Mouse (Mus musculus) hindbrain, postnatal 0 days (tissue): Measurements from ENCODE around the gene Gna12. TPM values are rescaled to one million over a fixed set of nuclear protein-coding genes. Genes with fewer than 3 reads are reported as not detected.

Source experiments
- ATAC-seq: fragments of 200-750 bp; cut with Nextera tagmentation; 2 replicates; pipeline ENCODE4 v1.8.0; 2017; ENCODE audit warnings: mild to moderate bottlenecking, moderate TSS enrichment, moderate library complexity
- DNase-seq: peaks from one replicate; pipeline ENCODE4 v3.0.0-alpha.2; 2015; ENCODE audit warnings: low spot score
- H3K27ac ChIP-seq: fragments of 300-500 bp; sonication (generic); 2 replicates; pipeline ENCODE4 v1.5.1; 2014; ENCODE audit warnings: mild to moderate bottlenecking
- H3K27me3 ChIP-seq: fragments of 300-500 bp; sonication (generic); 2 replicates; pipeline ENCODE4 v1.6.1; 2014; ENCODE audit warnings: low read length, mixed read lengths; ENCODE audit not compliant: insufficient read depth
- H3K36me3 ChIP-seq: fragments of 300-500 bp; sonication (generic); 2 replicates; pipeline ENCODE4 v1.6.1; 2014; ENCODE audit warnings: low read length, mixed read lengths; ENCODE audit not compliant: insufficient read depth
- H3K4me1 ChIP-seq: fragments of 300-500 bp; sonication (generic); 2 replicates; pipeline ENCODE4 v1.6.1; 2014; ENCODE audit warnings: antibody characterized with exemption, low read length, mixed read lengths; ENCODE audit not compliant: insufficient read depth
- H3K4me2 ChIP-seq: fragments of 300-500 bp; sonication (generic); 2 replicates; pipeline ENCODE4 v1.6.1; 2014; ENCODE audit warnings: low read depth, mild to moderate bottlenecking, low read length, moderate library complexity, mixed read lengths
- H3K4me3 ChIP-seq: fragments of 300-500 bp; sonication (generic); 2 replicates; pipeline ENCODE4 v1.5.1; 2014; ENCODE audit warnings: low read length
- H3K9ac ChIP-seq: fragments of 300-500 bp; sonication (generic); replicated peaks from 2 replicates; pipeline ENCODE4 v1.6.1; 2014; ENCODE audit warnings: mild to moderate bottlenecking, low read length, moderate library complexity, mixed read lengths
- H3K9me3 ChIP-seq: fragments of 300-500 bp; sonication (generic); 2 replicates; pipeline ENCODE4 v1.6.1; 2016; ENCODE audit warnings: low read length, mixed read lengths
- CTCF ChIP-seq: IDR thresholded peaks from 2 replicates; pipeline ENCODE4 v1.5.1; 2016; ENCODE audit warnings: antibody characterized with exemption, control low read depth, low read depth
- WGBS: fragments of 180-500 bp; shearing (Covaris S2); extraction: QIAGEN DNeasy Blood & Tissue Kit; methylation state at CpG from one replicate; pipeline ENCODE4 v1.1.7; 2014; 5-methylcytosine and 5-hydroxymethylcytosine counted together
- polyA plus RNA-seq: library from polyadenylated mRNA; unstranded; fragments of >200 nt; fragmentation: Nextera tagmentation; extraction: Ambion mirVana; gene quantifications from 2 replicates; pipeline ENCODE4 v1.2.1, GENCODE M21; 2015
- total RNA-seq: library from RNA; depleted of rRNA; stranded (reverse); fragments of >200 nt; gene quantifications from 2 replicates; pipeline ENCODE4 v1.2.3, GENCODE M21; 2014

Gene Gna12
- total and polyA plus RNA-seq, 2 experiments from 2014 or later: 35.9 to 201 TPM

DNA sequence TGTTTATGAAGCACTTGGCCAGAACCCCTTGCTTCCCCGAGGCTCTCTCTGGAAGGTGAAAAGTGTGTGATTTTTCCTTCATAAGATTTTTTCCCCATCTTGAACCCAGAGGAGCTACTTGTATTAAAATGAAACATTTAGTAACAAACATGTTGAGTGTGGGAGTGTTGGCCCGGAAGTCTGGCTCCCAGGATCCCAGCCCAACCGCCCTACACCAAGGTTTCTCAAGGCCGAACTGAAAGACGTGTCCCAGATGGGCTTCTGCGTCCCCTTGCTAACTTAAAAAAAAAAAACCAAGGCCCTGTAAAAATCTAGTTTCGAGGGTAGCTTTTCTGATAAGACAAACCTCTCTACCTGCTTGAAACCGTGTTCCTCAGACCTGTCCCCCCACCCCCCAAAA, 2.3 kb downstream of the Gna12 start:
- TF ChIP-seq CTCF: no peak
- ATAC-seq (no peak), DNase-seq (no peak)
- no peaks in the 10 kb centered on the region for H3K9me3 ChIP-seq
- H3K4me1 ChIP-seq: peaks cover 25% of the 10 kb centered on the region
- H3K4me2 ChIP-seq: peak overlapping the region; percentile 96
- H3K27ac ChIP-seq: 0 out of 2 replicates have a peak overlapping the region, but pooled peaks have one; percentile 15
- no peaks in the 10 kb centered on the region for H3K27me3 ChIP-seq
- H3K36me3 ChIP-seq: no peaks in the 10 kb centered on the region
- WGBS: 60% methylated on average over 8 of the region's 8 CpGs
- H3K9ac ChIP-seq: peak overlapping the region; percentile 19; the same call in 1 of the 2 replicates
- H3K4me3 ChIP-seq: no peak overlapping the region

DNA sequence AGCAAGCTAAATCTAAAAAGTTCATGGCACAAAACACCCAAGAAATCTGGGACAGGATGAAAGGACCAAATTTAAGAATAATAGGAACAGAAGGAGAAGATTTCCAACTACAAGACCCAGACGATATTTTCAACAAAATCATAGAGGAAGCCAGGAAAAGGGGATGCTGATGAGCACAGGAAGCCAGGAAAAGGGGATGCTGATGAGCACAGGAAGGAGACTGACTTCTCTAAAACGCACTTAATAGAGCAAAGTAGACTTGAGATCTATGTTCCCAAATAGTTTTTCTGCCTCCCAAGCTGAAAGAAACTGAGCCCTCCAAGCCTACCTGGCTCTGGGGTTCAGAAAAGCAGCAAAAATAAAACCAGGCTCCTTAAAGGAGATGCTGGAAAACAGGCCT, 2.8 kb downstream of the Gna12 start:
- WGBS: 43% methylated on average over 2 of the region's 2 CpGs

DNA sequence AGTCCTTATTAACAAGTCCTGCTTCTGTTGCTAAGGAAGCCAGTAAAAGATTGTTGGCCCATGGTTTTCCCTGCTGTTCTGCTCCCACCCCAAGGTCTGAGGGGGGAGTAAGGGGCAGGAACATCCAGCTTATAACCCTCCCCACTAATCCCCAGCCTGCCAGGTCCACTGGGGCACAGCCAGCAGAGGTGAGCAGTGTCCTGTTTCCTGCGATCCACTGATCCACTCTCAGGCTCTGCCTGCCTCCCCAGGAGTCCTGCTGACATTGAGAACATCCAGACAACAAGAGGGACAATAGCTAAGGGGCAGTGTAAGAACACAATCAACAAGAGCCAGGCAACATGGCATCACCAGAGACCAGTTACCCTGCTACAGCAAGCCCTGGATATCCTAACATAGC, 3.4 kb downstream of the Gna12 start:
- Histone ChIP-seq H3K4me2 (peak overlapping the region; percentile 96), H3K36me3 (no peaks in the 10 kb centered on the region), H3K9ac (no peak overlapping the region), H3K4me3 (no peak overlapping the region), H3K27ac (peak overlapping the region; percentile 36; the same call in 1 of the 2 replicates), H3K9me3 (no peaks in the 10 kb centered on the region), H3K4me1 (peaks cover 25% of the 10 kb centered on the region), H3K27me3 (no peaks in the 10 kb centered on the region)
- no peak for DNase-seq
- no peak for ATAC-seq
- TF ChIP-seq CTCF: no peak
- 17% methylated on average over 1 of the region's 1 CpGs for WGBS

More for the DNA sequence above, 2.8 kb downstream of the Gna12 start:
- Histone ChIP-seq H3K4me3 (no peak overlapping the region), H3K27ac (no peak overlapping the region), H3K36me3 (no peaks in the 10 kb centered on the region), H3K9me3 (no peaks in the 10 kb centered on the region), H3K27me3 (no peaks in the 10 kb centered on the region), H3K9ac (peak overlapping the region; percentile 19; the same call in 1 of the 2 replicates), H3K4me2 (peak overlapping the region; percentile 96), H3K4me1 (peaks cover 25% of the 10 kb centered on the region)
- ATAC-seq (no peak), DNase-seq (no peak)
- TF ChIP-seq CTCF: no peak

GRCm38 (mm10) chr5:140826118-140826517, 4.1 kb downstream of the Gna12 start:
- DNase-seq (no peak), ATAC-seq (no peak)
- no peak overlapping the region for H3K4me2 ChIP-seq
- WGBS: 97% methylated on average over 1 of the region's 1 CpGs
- peaks cover 25% of the 10 kb centered on the region for H3K4me1 ChIP-seq
- H3K27ac ChIP-seq: no peak overlapping the region
- H3K4me3 ChIP-seq: no peak overlapping the region
- no peak for TF ChIP-seq CTCF
- no peaks in the 10 kb centered on the region for H3K36me3 ChIP-seq
- no peaks in the 10 kb centered on the region for H3K9me3 ChIP-seq
- H3K9ac ChIP-seq: no peak overlapping the region
- no peaks in the 10 kb centered on the region for H3K27me3 ChIP-seq

DNA sequence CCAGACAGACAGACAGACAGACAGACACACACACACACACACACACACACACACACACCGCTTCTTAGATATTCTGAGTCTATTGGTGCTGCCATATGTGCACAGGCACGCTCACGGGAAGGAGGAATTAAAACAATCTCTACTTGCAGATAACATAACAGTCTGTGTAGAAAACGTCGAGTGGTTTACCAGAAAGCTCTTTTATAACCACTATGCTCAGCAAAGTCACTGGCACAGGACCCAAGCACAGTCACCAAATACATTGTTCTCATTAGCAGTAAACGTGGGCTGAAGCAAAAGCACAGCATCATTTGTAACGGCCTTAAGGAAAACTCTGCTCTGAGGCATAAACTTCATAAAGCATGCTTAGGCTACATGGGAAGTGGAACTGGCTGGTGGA, 6.1 kb downstream of the Gna12 start:
- Histone ChIP-seq H3K9ac (no peak overlapping the region), H3K27me3 (no peaks in the 10 kb centered on the region), H3K9me3 (no peaks in the 10 kb centered on the region), H3K36me3 (no peaks in the 10 kb centered on the region), H3K4me3 (no peak overlapping the region), H3K4me1 (peaks cover 22% of the 10 kb centered on the region), H3K27ac (no peak overlapping the region), H3K4me2 (no peak overlapping the region)
- 78% methylated on average over 7 of the region's 7 CpGs for WGBS
- ATAC-seq (no peak), DNase-seq (no peak)
- no peak for TF ChIP-seq CTCF

DNA sequence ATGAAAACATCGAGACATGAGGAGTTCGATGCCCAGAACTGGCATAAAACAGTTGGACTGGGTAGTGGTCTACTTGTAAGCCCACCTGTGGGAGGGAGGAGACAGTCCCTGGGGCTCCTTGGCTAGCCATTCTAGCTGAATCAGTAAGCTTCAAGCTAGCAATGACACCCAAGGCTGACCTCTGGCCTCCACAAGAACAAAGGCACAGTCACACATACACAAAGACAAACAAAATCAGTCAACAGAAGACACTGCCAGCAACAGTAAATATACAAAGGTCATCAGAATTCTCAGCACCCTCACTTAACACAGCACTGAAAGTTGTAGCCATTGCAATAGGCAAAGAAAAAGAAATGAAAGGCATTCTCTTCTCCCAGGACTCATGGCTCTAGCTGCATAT, 6.8 kb downstream of the Gna12 start:
- Histone ChIP-seq H3K9ac (no peak overlapping the region), H3K27me3 (no peaks in the 10 kb centered on the region), H3K27ac (no peak overlapping the region), H3K4me1 (peaks cover 18% of the 10 kb centered on the region), H3K36me3 (no peaks in the 10 kb centered on the region), H3K9me3 (no peaks in the 10 kb centered on the region), H3K4me3 (no peak overlapping the region), H3K4me2 (no peak overlapping the region)
- 95% methylated on average over 2 of the region's 2 CpGs for WGBS
- no peak for ATAC-seq
- DNase-seq: no peak
- no peak for TF ChIP-seq CTCF

- no peak for TF ChIP-seq CTCF
- H3K36me3 ChIP-seq: no peaks in the 10 kb centered on the region
- H3K4me3 ChIP-seq: no peak overlapping the region
- no peak overlapping the region for H3K4me2 ChIP-seq
- WGBS: 80% methylated on average over 4 of the region's 4 CpGs
- peaks cover 8% of the 10 kb centered on the region for H3K4me1 ChIP-seq
- H3K9ac ChIP-seq: no peak overlapping the region
- ATAC-seq (no peak), DNase-seq (no peak)
- no peaks in the 10 kb centered on the region for H3K27me3 ChIP-seq
- no peaks in the 10 kb centered on the region for H3K9me3 ChIP-seq
- H3K27ac ChIP-seq: no peak overlapping the region
Measured at GRCm38 (mm10) chr5:140821951-140822350, 8.3 kb downstream of the Gna12 start.
